In the genomic region with DNA sequence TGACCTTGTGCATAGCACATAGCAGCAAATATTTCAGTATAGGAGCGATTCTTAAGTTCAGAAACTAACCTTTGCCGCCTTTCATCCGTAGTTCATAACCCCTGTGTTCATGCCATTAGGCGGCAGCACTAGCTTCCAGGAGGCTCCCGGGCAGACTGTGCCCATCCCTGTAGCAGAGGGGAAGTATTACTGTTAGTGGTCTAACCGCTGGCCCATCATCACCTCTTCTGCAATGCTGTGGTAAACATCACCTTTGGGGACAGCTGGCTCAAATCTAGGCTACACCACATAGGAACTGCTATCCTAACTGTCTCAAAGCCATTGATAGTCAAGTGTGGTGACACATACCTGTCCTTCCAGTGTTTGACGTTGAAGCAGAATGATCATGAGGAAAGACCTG, we compare ENCODE assay signal across 29 mouse cellular contexts. TPM values are rescaled to one million over a fixed set of nuclear protein-coding genes. Genes with fewer than 3 reads are reported as not detected.
DNase-seq lines count a peak whose midpoint lies in the region; ATAC-seq and TF ChIP-seq lines count a peak whose summit lies in the region.
"Had no signal": no experiment of that assay in that cellular context is flagged by ENCODE, and none has a peak within 500 bp of the region (broad histone marks: within the 10 kb centered on the region; RNA-seq: fewer than 3 reads in every experiment).

No protein-coding gene starts in this region.

- no peaks in the 10 kb centered on the region for H3K79me2 ChIP-seq in heart, adult 2 months (replicated peaks; ENCODE audit: control insufficient read depth, insufficient read depth, low read length)

- no peak for TF ChIP-seq EP300 in heart, adult 2 months (IDR thresholded peaks at IDR 0.05; ENCODE audit: insufficient read depth, low read depth, low read length)

- intact Hi-C loops in heart, adult 2 months (cut with DNase I) = no loop called here

- no peak for TF ChIP-seq CTCF in midbrain, postnatal 0 days (IDR thresholded peaks at IDR 0.05)
- TF ChIP-seq CTCF in heart, adult 2 months (IDR thresholded peaks at IDR 0.05) = no peak

- H3K4me1 ChIP-seq in kidney, embryonic 16.5 days (ENCODE audit: insufficient read depth, low read length) = no peaks in the 10 kb centered on the region
- peaks cover 3% of the 10 kb centered on the region; the same call in 1 of the 2 replicates for H3K4me1 ChIP-seq in midbrain, embryonic 12.5 days
- H3K4me1 ChIP-seq in midbrain, postnatal 0 days (ENCODE audit: insufficient read depth, low read length) = no peaks in the 10 kb centered on the region
- H3K4me1 ChIP-seq in heart, adult 2 months (ENCODE audit: control insufficient read depth, insufficient read depth, low read length) = peaks cover 2% of the 10 kb centered on the region
- H3K4me1 ChIP-seq: heart, embryonic 13.5 days; hindbrain, embryonic 12.5 days; lung, embryonic 15.5 days had no signal

- no peak overlapping the region for H3K9ac ChIP-seq in kidney, embryonic 16.5 days (replicated peaks; ENCODE audit: low read length)
- H3K9ac ChIP-seq in midbrain, embryonic 12.5 days (replicated peaks) = no peak overlapping the region
- no peak overlapping the region for H3K9ac ChIP-seq in midbrain, postnatal 0 days (replicated peaks; ENCODE audit: low read length, poor library complexity, severe bottlenecking)
- no peak overlapping the region for H3K9ac ChIP-seq in heart, adult 2 months (ENCODE audit: low read depth, low read length)
- H3K9ac ChIP-seq: heart, embryonic 13.5 days; hindbrain, embryonic 12.5 days; lung, embryonic 15.5 days had no signal

- no peak overlapping the region for H3K4me2 ChIP-seq in kidney, embryonic 16.5 days (replicated peaks; ENCODE audit: low read depth, low read length)
- no peak overlapping the region for H3K4me2 ChIP-seq in midbrain, embryonic 12.5 days (replicated peaks)
- no peak overlapping the region for H3K4me2 ChIP-seq in midbrain, postnatal 0 days (ENCODE audit: low read depth, low read length, poor library complexity, severe bottlenecking)
- H3K4me2 ChIP-seq: heart, embryonic 13.5 days; hindbrain, embryonic 12.5 days; lung, embryonic 15.5 days; midbrain, embryonic 11.5 days had no signal

- DNase-seq in kidney, postnatal 10 days = no peak
- DNase-seq in midbrain, postnatal 0 days (ENCODE audit: low spot score) = no peak
- DNase-seq in heart, adult 2 months = no peak
- no peak for DNase-seq in adrenal gland, postnatal 36 days
- DNase-seq: B cell, adult 2 months; cerebellum, adult 18-20 months; cerebellum, postnatal 25 days; gastrocnemius, postnatal 10 days; heart, adult 11 months; heart, postnatal 14 days; kidney, postnatal 4 days; layer of hippocampus, adult 9-11 months; thymus, adult 2 months; thymus, postnatal 4 days had no signal

- no peak overlapping the region for H3K27ac ChIP-seq in kidney, embryonic 16.5 days (ENCODE audit: low read length)
- H3K27ac ChIP-seq in midbrain, embryonic 12.5 days (replicated peaks) = no peak overlapping the region
- no peak overlapping the region for H3K27ac ChIP-seq in midbrain, postnatal 0 days (ENCODE audit: low read depth, low read length)
- no peak overlapping the region for H3K27ac ChIP-seq in heart, adult 2 months
- H3K27ac ChIP-seq: heart, embryonic 13.5 days; hindbrain, embryonic 12.5 days; left cerebral cortex, adult 2 months; lung, embryonic 15.5 days; macrophage had no signal

- no peaks in the 10 kb centered on the region for H3K9me3 ChIP-seq in kidney, embryonic 16.5 days (ENCODE audit: low read length)
- H3K9me3 ChIP-seq in midbrain, embryonic 12.5 days = no peaks in the 10 kb centered on the region
- H3K9me3 ChIP-seq in midbrain, postnatal 0 days (ENCODE audit: low read length) = no peaks in the 10 kb centered on the region
- H3K9me3 ChIP-seq: G1E; heart, embryonic 13.5 days; hindbrain, embryonic 12.5 days; lung, embryonic 15.5 days had no signal

- peaks cover 60% of the 10 kb centered on the region for H3K36me3 ChIP-seq in kidney, embryonic 16.5 days (ENCODE audit: insufficient read depth, low read length)
- peaks cover 77% of the 10 kb centered on the region for H3K36me3 ChIP-seq in midbrain, embryonic 12.5 days
- H3K36me3 ChIP-seq in midbrain, postnatal 0 days (ENCODE audit: insufficient read depth, low read length) = peaks cover 49% of the 10 kb centered on the region
- peaks cover 10% of the 10 kb centered on the region for H3K36me3 ChIP-seq in heart, adult 2 months (ENCODE audit: control insufficient read depth, insufficient read depth, low read length)

- H3K27me3 ChIP-seq in kidney, embryonic 16.5 days (ENCODE audit: insufficient read depth, low read length) = no peaks in the 10 kb centered on the region
- H3K27me3 ChIP-seq in midbrain, embryonic 12.5 days = no peaks in the 10 kb centered on the region
- H3K27me3 ChIP-seq in midbrain, postnatal 0 days (ENCODE audit: insufficient read depth, low read length) = no peaks in the 10 kb centered on the region
- no peaks in the 10 kb centered on the region for H3K27me3 ChIP-seq in heart, adult 2 months (ENCODE audit: control insufficient read depth, insufficient read depth, low read length)
- H3K27me3 ChIP-seq: CH12.LX; heart, embryonic 13.5 days; hindbrain, embryonic 12.5 days; lung, embryonic 15.5 days; Patski had no signal

- no peak overlapping the region for H3K4me3 ChIP-seq in kidney, embryonic 16.5 days (ENCODE audit: low read length)
- no peak overlapping the region for H3K4me3 ChIP-seq in midbrain, embryonic 12.5 days
- H3K4me3 ChIP-seq in midbrain, postnatal 0 days (ENCODE audit: low read depth, low read length) = no peak overlapping the region
- no peak overlapping the region for H3K4me3 ChIP-seq in heart, adult 2 months
- H3K4me3 ChIP-seq: heart, embryonic 13.5 days; hindbrain, embryonic 12.5 days; left cerebral cortex, adult 2 months; lung, embryonic 15.5 days had no signal

- no peak for TF ChIP-seq POLR2A in heart, adult 2 months (IDR thresholded peaks at IDR 0.05; ENCODE audit: insufficient read depth, low read depth, low read length)

- 0 out of 2 replicates have a peak, but pooled peaks have one; percentile 29 for ATAC-seq in kidney, embryonic 16.5 days (ENCODE audit: low FRiP score, low TSS enrichment)
- 0 out of 2 replicates have a peak, but pooled peaks have one; percentile 30 for ATAC-seq in midbrain, embryonic 12.5 days (ENCODE audit: low FRiP score, low read depth)
- ATAC-seq in midbrain, postnatal 0 days (ENCODE audit: low FRiP score) = no peak
- peak; percentile 98 for ATAC-seq in granulocyte monocyte progenitor cell, adult 5-6 weeks (replicated peaks; ENCODE audit: poor library complexity, severe bottlenecking)
- ATAC-seq in neutrophil, adult 5-6 weeks (ENCODE audit: extremely low read depth, insufficient number of reproducible peaks, low FRiP score, poor library complexity, severe bottlenecking) = peak; percentile 61
- ATAC-seq: forebrain, embryonic 14.5 days; Patski had no signal

- 88% methylated on average over 7 of the region's 7 CpGs for WGBS in kidney, embryonic 16.5 days
- 84% methylated on average over 7 of the region's 7 CpGs for WGBS in midbrain, embryonic 12.5 days
- 93% methylated on average over 7 of the region's 7 CpGs for WGBS in midbrain, postnatal 0 days
- 81% methylated on average over 7 of the region's 7 CpGs for WGBS in heart, adult 2 months

RNA-seq across cellular contexts. Expression of a gene that starts 16.6 kb away (rescaled TPM):
- polyA plus RNA-seq in kidney, embryonic 16.5 days (2015; fragmentation: Nextera tagmentation; extraction: Ambion mirVana) = 147 and 149 TPM in 2 replicates
- 146 and 157 TPM in 2 replicates for polyA plus RNA-seq in midbrain, embryonic 12.5 days (2016; fragmentation: Nextera tagmentation; extraction: Ambion mirVana)
- 41.2 and 62.1 TPM in 2 replicates for total RNA-seq in midbrain, postnatal 0 days (2014; rRNA removed)
- polyA plus RNA-seq in midbrain, postnatal 0 days (2015; fragmentation: Nextera tagmentation; extraction: Ambion mirVana) = 73.1 and 73.4 TPM in 2 replicates
- 150 and 151 TPM in 2 replicates for total RNA-seq in granulocyte monocyte progenitor cell, adult 5-6 weeks (2014; fragmentation: Nextera tagmentation)
- total RNA-seq in granulocyte monocyte progenitor cell, adult 5-6 weeks (2017) = 103 and 127 TPM in 2 replicates
- 44.3 and 44.7 TPM in 2 replicates for total RNA-seq in neutrophil, adult 5-6 weeks (2017)
- total RNA-seq in heart, adult 2 months (2021) = 10 to 100 TPM; 44.6 to 47.7 TPM
- polyA plus RNA-seq in heart, adult 2 months (2012; rRNA removed) = 23.8 and 49.8 TPM in 2 replicates
- total RNA-seq in adrenal gland, postnatal 36 days (2021) = 10 to 100 TPM; 61.6 to 78.0 TPM

RNA-seq across cellular contexts. Expression of a gene that starts 16.7 kb away (rescaled TPM):
- polyA plus RNA-seq in kidney, embryonic 16.5 days (2015; fragmentation: Nextera tagmentation; extraction: Ambion mirVana) = 25.2 and 25.8 TPM in 2 replicates
- 25.3 and 26.4 TPM in 2 replicates for polyA plus RNA-seq in midbrain, embryonic 12.5 days (2016; fragmentation: Nextera tagmentation; extraction: Ambion mirVana)
- total RNA-seq in midbrain, postnatal 0 days (2014; rRNA removed) = 13.4 and 16.0 TPM in 2 replicates
- polyA plus RNA-seq in midbrain, postnatal 0 days (2015; fragmentation: Nextera tagmentation; extraction: Ambion mirVana) = 12.8 TPM in 2 replicates
- total RNA-seq in granulocyte monocyte progenitor cell, adult 5-6 weeks (2014; fragmentation: Nextera tagmentation) = 20.1 and 24.1 TPM in 2 replicates
- 17.4 and 17.6 TPM in 2 replicates for total RNA-seq in granulocyte monocyte progenitor cell, adult 5-6 weeks (2017)
- total RNA-seq in neutrophil, adult 5-6 weeks (2017) = 13.1 and 15.7 TPM in 2 replicates
- total RNA-seq in heart, adult 2 months (2021) = 1 to 10 TPM; 9.9 TPM
- polyA plus RNA-seq in heart, adult 2 months (2012; rRNA removed) = 7.4 and 11.3 TPM in 2 replicates
- total RNA-seq in adrenal gland, postnatal 36 days (2021) = 10 to 100 TPM; 25.3 to 27.4 TPM

RNA-seq across cellular contexts. Expression of a gene that starts 31.4 kb away (rescaled TPM):
- 60.3 and 61.2 TPM in 2 replicates for polyA plus RNA-seq in kidney, embryonic 16.5 days (2015; fragmentation: Nextera tagmentation; extraction: Ambion mirVana)
- polyA plus RNA-seq in midbrain, embryonic 12.5 days (2016; fragmentation: Nextera tagmentation; extraction: Ambion mirVana) = 48.1 and 48.6 TPM in 2 replicates
- total RNA-seq in midbrain, postnatal 0 days (2014; rRNA removed) = 15.0 and 21.7 TPM in 2 replicates
- 30.9 and 33.3 TPM in 2 replicates for polyA plus RNA-seq in midbrain, postnatal 0 days (2015; fragmentation: Nextera tagmentation; extraction: Ambion mirVana)
- 22.5 and 24.8 TPM in 2 replicates for total RNA-seq in granulocyte monocyte progenitor cell, adult 5-6 weeks (2014; fragmentation: Nextera tagmentation)
- 19.8 and 23.7 TPM in 2 replicates for total RNA-seq in granulocyte monocyte progenitor cell, adult 5-6 weeks (2017)
- 8.1 and 8.3 TPM in 2 replicates for total RNA-seq in neutrophil, adult 5-6 weeks (2017)
- total RNA-seq in heart, adult 2 months (2021) = 10 to 100 TPM; 17.4 to 19.1 TPM
- polyA plus RNA-seq in heart, adult 2 months (2012; rRNA removed) = 14.8 and 25.5 TPM in 2 replicates
- 10 to 100 TPM; 45.7 to 48.4 TPM for total RNA-seq in adrenal gland, postnatal 36 days (2021)

RNA-seq across cellular contexts. Expression of a gene that starts 31.5 kb away (rescaled TPM):
- polyA plus RNA-seq in kidney, embryonic 16.5 days (2015; fragmentation: Nextera tagmentation; extraction: Ambion mirVana) = 26.2 and 29.2 TPM in 2 replicates
- 24.5 and 27.5 TPM in 2 replicates for polyA plus RNA-seq in midbrain, embryonic 12.5 days (2016; fragmentation: Nextera tagmentation; extraction: Ambion mirVana)
- 34.3 and 37.5 TPM in 2 replicates for total RNA-seq in midbrain, postnatal 0 days (2014; rRNA removed)
- polyA plus RNA-seq in midbrain, postnatal 0 days (2015; fragmentation: Nextera tagmentation; extraction: Ambion mirVana) = 19.8 and 20.2 TPM in 2 replicates
- 31.5 and 36.8 TPM in 2 replicates for total RNA-seq in granulocyte monocyte progenitor cell, adult 5-6 weeks (2014; fragmentation: Nextera tagmentation)
- total RNA-seq in granulocyte monocyte progenitor cell, adult 5-6 weeks (2017) = 47.4 and 54.9 TPM in 2 replicates
- total RNA-seq in neutrophil, adult 5-6 weeks (2017) = 134 and 141 TPM in 2 replicates
- 10 to 100 TPM; 16.6 to 19.6 TPM for total RNA-seq in heart, adult 2 months (2021)
- 14.7 and 19.4 TPM in 2 replicates for polyA plus RNA-seq in heart, adult 2 months (2012; rRNA removed)
- 10 to 100 TPM; 31.8 to 36.3 TPM for total RNA-seq in adrenal gland, postnatal 36 days (2021)

RNA-seq across cellular contexts. Expression of a gene that starts 43.2 kb away (rescaled TPM):
- polyA plus RNA-seq in kidney, embryonic 16.5 days (2015; fragmentation: Nextera tagmentation; extraction: Ambion mirVana) = 0.40 and 0.95 TPM in 2 replicates
- polyA plus RNA-seq in midbrain, embryonic 12.5 days (2016; fragmentation: Nextera tagmentation; extraction: Ambion mirVana) = 0.13 and 0.41 TPM in 2 replicates
- total RNA-seq in midbrain, postnatal 0 days (2014; rRNA removed) = 0.85 TPM in 1 of 2 replicates, not detected in the other
- 0.11 and 0.39 TPM in 2 replicates for polyA plus RNA-seq in midbrain, postnatal 0 days (2015; fragmentation: Nextera tagmentation; extraction: Ambion mirVana)
- total RNA-seq in granulocyte monocyte progenitor cell, adult 5-6 weeks (2014; fragmentation: Nextera tagmentation) = not detected in 2 replicates
- total RNA-seq in granulocyte monocyte progenitor cell, adult 5-6 weeks (2017) = not detected in 2 replicates
- total RNA-seq in neutrophil, adult 5-6 weeks (2017) = not detected in 2 replicates
- total RNA-seq in heart, adult 2 months (2021) = not detected
- polyA plus RNA-seq in heart, adult 2 months (2012; rRNA removed) = not detected in 2 replicates
- under 1 TPM in 1 of 2 experiments, not detected in 1; 0.56 TPM for total RNA-seq in adrenal gland, postnatal 36 days (2021)
- total RNA-seq: G1E; gastrocnemius, postnatal 10 days; heart, postnatal 14 days; left cerebral cortex, adult 2 months; left cerebral cortex, postnatal 36 days had no signal
- polyA plus RNA-seq: forebrain, embryonic 14.5 days; G1E; heart, embryonic 13.5 days; hindbrain, embryonic 12.5 days; macrophage; midbrain, embryonic 11.5 days had no signal
